Mouse (Mus musculus): Measurements from ENCODE around the gene Ercc2.

GRCm38 (mm10) chr7:19409753-19410152 is 27.9 kb downstream of the Ercc2 start:
- TF ChIP-seq MEF2A (IDR thresholded peaks at IDR 0.05; ENCODE audit: extremely low read depth, insufficient replicate concordance, low read depth, low read length, poor library complexity, severe bottlenecking) (no peak), POLR2A (IDR thresholded peaks at IDR 0.05; ENCODE audit: control insufficient read depth in 1 of 2, insufficient read depth in 1 of 2, low read depth in 1 of 2, low read length in 2 of 2, poor library complexity in 1 of 2) (no peak), GABPA (IDR thresholded peaks at IDR 0.05; ENCODE audit: low read depth, low read length) (no peak), ZNF384 (IDR thresholded peaks at IDR 0.05; ENCODE audit: low read depth, low read length) (no peak), USF1 (IDR thresholded peaks at IDR 0.05; ENCODE audit: low read depth, low read length) (no peak), CTCF (IDR thresholded peaks at IDR 0.05 in 2 of 3, conservative IDR thresholded peaks at IDR 0.05 in 1 of 3; ENCODE audit: control insufficient read depth in 1 of 3, insufficient read depth in 1 of 3, low read depth in 2 of 3, low read length in 3 of 3, poor library complexity in 1 of 3, severe bottlenecking in 1 of 3) (no peak), POLR2AphosphoS5 (IDR thresholded peaks at IDR 0.05; ENCODE audit: borderline replicate concordance, low read depth, low read length) (no peak)

Measured in MEL (cell line).